Mouse (Mus musculus): Measurements from ENCODE around the gene Nr1d2.
A peak's percentile ranks its signal among the peaks of the same experiment; 100 is the strongest.
"Not testable (repeated sequence)": the region's sequence is repeated elsewhere in the genome, so short reads cannot be mapped to it uniquely, and the experiment has no call there.

Nr1d2 gene

DNA sequence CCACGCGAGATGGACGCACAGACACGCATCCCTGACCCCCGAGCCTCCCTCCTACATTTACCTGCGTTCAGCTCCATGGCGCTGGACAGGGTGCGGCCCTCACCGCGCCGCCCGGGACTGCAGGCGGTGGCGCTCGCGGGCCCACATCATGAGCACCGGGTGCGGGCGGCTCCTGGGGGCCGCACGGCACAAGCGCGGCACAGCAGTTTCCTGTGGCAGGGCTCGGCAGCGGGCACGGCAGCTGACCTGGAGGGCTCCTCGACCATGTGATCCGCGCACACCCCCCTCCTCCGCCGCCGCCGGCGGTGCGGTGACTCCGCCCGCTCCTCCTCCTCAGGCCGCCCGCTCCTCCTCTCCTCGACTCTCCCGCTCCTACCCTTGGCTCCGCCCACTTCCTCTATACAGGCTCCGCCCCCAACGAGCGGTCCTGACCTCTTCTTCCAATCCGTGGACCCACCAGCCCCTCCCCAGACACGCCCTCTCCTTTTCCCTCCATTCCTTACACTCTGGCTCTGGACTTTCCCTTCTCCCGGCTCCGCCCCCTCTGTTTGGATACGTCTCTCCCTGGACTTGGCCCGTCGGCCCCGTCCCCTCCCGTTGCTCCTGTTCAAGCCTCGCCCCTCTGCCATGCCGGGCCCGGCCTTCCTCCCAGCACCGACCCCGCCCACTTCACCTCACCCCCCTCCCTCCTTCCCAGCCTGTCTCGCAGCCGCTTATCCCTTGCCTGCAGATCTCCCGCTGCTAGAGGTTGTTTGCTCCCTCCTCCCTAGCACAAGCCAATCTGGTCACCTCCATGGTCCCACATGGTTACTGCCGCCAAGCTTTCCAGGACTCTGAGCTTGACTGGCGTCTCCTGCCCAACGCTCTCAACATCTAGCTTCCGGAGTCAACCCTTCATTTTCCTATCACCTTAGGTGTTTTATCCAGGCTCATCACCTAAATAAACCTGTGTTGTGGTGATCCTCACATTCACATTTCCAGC lies at the start of gene Nr1d2:
Nr1d2 (minus strand) TSS at position 378 of the 982 bp plus-strand sequence.
- DNase-seq (ENCODE audit: low spot score in 2 of 2), result peak; percentile 97 to 98

DNA sequence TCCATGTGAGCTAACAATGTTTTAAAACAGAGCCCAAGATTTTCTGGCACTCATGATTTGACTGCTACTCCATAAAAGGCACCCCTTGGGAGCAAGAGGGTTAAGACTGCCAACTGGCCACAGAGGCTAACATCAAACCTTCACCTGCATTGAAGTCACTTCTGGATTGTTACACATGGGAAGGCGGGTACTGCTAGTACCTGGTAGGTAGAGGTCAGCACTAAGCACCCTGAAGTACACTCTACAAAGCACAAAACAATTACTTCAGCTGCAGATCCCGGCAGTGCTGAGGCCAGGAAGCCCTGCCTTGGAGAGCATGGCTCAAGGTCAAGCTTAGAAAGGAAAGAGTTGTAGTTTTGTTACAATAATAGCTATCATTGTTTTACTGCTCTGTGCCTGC lies 48.5 kb upstream of the Nr1d2 start:
- no peak for DNase-seq (ENCODE audit: low spot score in 2 of 2)

DNA sequence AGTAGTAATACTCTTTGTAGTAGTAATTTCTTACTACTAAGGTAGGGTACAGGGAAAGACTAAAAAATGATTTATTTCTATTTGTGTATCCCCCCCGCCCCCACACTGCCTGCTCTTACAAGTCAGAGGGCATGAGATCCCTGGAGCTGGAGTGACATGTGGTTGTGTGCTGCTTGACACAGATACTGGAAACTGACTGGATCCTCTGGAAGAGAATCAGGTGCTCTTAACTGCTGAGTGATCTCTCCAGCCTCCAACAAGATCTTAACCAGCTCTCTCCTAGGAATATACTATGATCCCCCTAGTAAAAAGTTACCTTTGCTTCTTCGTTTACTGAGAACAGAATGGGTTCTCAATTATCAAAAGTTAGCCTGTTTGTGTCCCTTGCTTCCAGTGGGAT lies 47.5 kb upstream of the Nr1d2 start:
- no peak for DNase-seq (ENCODE audit: low spot score in 2 of 2)

DNA sequence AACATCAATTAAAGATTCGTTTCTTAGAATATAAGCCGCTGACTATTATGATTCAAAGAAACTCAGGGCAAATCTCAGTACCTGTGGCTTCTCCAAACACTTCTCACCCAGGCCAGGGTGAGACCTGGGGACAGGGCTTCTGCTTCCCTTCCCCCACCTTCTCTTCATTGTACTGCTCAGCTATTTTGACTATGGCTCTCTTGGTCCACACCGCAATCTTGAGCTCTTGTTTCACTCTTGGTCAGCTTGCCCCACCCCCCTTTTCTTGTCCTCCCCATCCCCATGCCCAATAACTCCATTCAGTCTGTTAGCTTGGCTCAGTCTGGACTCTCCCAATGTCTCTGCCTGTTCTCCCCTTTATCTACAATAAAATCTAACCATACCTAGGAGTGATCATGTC lies 46.5 kb upstream of the Nr1d2 start:
- no peak for DNase-seq (ENCODE audit: low spot score in 2 of 2)

DNA sequence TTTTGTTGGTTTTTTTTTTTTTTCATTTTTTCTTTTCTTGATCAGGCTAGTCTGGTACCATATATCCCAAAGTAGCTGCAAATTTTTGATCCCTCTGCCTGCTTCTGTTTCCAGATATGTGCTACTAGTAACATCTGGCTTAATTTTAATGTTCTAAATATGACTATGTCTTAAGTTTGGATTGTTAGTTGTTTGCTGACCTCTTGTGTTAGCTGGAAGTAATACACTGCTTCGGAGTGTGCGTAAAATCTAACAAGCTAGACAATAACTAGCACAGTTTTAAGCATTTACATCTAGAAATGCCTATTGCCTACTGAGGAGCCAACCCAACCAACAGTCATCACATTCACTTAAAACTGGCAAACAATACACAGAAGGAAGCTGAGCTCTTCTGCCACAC lies 45.7 kb upstream of the Nr1d2 start:
- DNase-seq (ENCODE audit: low spot score in 2 of 2), result no peak

DNA sequence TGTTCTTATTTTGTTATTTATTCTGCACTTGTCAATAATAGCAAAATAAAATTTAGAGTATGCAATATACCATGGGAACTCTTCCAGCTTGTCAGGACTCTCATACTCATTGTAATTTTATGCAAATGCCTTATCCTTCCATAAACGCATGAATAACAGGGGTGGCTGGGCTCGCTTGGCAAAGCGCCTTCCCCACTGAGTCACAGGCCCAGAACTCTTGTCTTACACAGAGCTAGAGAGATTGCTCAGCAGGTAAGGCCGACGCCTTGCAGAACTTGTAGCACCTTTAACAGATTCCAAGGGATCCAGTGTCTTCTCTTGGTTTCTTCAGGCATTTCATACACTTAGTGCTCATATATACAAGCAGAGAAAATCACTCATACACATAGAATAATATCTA lies 41.4 kb upstream of the Nr1d2 start:
- no peak for DNase-seq (ENCODE audit: low spot score in 2 of 2)

DNA sequence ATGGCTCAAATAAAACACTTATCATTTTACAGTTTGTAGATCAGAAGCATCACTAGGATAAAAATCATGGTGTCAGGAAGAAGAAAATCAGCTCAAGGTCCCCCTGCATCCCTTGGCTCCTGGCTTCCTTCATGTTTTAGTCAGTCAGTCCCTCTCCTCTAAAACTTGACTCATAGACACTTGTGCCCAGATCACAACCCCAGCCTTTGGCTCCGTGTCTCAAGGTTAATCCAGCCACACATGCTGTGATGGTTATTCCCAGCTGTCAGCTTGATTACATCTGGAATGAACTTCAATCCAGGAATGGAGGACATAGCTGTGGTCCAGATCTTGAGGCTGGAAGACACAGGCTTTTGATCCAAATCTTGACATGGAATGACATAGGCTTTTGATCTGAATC lies 35.6 kb upstream of the Nr1d2 start:
- DNase-seq (ENCODE audit: low spot score in 2 of 2), result no peak

DNA sequence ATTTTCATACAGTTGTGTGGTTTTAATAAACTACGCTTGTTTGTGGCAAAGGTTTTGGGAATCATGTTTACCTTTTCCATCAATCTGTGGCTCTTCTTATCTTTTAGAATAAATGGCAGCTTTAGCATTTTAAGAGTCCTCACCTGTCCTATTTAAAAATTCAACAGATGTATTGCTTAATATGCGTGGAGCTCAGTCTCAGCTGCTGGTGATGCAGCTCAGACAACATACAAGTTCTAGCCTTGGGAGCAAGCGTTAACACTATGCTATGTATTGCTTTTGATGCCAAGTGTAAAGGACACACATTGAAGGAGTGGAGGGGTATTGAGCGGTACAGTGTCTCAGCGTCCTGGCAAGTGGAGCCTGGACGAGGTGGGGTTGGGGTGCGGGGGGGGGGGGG lies 32.7 kb upstream of the Nr1d2 start:
- no peak for DNase-seq (ENCODE audit: low spot score in 2 of 2)

DNA sequence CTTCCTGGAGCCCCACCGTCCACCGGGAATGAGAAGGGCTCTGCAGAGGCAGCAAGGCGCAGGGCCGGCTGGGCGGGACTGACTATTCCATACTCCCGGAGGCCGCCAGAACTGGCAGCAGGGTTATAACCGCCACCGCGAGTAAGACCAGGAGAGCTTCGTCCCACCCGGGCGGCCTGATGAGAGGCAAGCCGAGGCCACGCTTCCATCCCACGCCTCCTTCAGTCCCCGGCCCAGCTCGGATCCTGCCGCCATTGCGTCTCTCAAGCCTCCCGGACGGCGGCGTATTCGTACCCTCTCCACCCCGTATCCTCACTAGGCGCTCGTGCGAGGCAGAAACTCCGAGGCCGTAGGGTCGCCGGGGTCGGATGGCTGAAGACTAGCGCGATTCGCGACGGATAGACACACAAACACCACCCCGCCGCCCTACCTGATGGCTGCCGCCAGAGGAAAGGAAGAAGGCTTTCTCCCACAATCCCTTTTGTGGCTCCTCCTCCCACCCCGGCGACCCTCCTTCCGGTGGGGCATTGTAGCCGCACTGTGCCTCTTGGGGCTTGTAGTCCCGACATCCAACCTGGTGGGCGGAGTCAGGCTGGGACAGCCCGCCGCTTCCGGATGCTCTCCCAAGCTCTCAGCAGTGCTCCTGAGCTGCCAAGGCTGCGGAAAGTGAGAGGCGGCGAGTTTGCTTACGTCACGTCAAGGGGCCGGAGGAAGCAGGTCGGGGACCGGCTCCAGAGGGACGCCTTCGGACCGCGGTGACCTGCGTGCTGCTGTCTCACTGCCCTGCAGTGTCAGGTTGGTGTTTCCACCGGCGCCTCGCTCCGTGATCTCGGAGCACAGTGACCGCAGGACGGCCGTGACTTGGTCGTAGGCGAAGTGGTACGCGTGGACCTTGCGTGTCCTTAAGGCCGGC lies 31.9 kb upstream of the Nr1d2 start, which contains the start of the genes Nkiras1 and Rpl15:
Nkiras1 (plus strand) TSS at position 608 of the 913 bp plus-strand sequence.
Rpl15 (minus strand) TSS at position 863 of the 913 bp plus-strand sequence.
- peak; percentile 98 to 99 for DNase-seq (ENCODE audit: low spot score in 2 of 2)

DNA sequence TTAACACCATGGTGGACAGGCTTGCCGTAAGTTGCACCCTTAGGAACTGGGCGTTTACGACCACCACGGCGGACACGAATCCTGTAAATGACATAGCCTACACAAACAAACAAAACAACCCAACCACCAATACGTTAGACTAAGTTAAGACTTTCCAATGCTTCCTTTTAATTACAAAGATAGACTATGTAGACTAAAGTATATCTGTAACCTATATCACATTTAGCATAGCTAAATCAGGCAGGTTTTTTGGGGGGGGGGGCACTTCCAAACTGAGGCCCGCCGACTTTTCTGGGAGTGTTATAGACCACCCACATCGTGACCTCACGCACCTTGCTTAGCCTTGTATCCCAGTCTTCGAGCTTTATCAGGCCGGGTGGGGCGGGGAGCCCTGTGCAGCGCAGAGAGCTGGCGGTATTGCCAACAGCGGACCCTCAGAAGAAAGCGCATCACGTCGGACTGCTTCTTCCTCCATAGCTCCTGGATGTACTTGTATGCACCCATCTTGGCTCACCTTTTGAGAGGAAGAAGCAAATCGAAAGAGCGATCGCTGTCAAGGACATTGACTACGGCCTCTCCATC lies 31.1 kb upstream of the Nr1d2 start:
- DNase-seq (ENCODE audit: low spot score in 2 of 2), result not testable (repeated sequence)

DNA sequence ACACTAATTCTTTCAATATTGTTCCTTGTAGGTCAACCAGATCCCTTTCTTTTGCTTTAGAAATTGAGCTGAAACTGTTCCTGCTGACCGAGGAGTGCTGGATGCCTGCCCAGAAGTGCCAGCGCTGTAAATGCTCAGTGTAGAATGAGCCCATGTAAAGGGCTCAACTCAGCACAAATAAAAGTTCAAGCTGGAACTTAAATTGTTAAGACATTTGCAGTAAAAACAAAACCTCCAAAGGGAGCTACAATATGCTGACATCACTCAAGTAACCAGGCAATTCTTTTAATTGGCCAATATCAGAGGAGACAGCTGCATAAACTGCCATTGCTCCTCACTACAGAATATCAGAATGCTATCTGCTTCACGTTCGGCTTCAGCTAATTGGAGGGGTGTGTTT lies 24.5 kb upstream of the Nr1d2 start:
- DNase-seq (ENCODE audit: low spot score in 2 of 2), result no peak

DNA sequence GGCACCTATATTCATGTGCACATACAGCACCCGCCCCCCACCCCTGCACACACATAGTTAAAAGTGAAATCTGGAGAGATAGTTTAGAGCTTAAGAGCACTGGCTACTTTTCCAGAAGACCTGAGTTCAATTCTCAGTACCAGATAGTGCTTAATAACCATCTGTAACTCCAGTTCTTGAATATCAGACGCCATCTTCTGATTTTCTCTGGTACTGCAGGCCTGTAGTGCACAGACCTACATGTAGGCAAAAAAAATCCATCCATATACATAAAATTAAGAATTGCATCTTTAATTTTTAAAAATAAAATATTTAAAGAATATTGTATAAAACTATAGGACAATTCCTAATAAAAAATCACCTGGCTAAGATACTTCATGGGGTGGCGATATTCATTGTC lies 22.3 kb upstream of the Nr1d2 start:
- no peak for DNase-seq (ENCODE audit: low spot score in 2 of 2)

DNA sequence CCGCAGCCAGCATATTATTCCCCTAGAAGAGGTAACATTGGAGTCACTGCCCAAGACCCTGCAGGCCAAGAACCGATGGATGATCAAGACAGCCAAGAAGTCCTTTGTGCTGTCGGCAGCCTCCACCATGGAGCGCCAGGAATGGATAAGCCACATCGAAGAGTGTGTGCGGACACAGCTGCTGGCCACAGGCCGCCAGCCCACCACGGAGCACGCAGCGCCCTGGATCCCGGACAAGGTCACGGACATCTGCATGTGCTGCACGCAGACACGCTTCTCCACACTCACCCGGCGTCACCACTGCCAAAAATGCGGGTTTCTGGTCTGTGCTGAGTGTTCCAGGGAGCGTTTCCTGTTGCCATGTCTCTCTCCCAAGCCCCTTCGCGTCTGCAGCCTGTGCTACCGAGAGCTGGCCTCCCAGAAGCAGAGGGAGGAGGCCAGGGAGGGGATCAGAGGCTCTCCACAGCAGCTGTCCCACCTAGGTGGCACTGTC lies 3.8 kb upstream of the Nr1d2 start:
- DNase-seq (ENCODE audit: low spot score in 2 of 2), result no peak

DNA sequence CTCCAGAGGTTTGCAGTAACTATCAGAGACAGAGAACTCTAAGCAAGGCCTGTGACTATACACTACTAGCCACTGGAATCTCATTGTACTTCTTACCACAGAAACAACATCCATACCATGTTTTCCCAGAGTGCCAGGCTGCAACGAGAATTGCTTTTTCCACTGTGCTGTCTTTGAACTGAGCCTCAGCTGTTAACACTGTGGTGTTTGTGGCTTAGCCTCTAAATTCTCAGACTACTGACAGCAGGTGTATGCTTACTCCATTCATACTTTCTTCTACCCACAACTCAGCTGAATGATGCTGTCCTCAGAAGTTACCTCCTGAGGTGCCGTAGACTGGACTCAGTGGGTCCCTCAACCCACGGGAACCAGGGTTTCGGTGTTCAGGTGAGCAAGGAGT lies 2.9 kb upstream of the Nr1d2 start:
- DNase-seq (ENCODE audit: low spot score in 2 of 2), result no peak

DNA sequence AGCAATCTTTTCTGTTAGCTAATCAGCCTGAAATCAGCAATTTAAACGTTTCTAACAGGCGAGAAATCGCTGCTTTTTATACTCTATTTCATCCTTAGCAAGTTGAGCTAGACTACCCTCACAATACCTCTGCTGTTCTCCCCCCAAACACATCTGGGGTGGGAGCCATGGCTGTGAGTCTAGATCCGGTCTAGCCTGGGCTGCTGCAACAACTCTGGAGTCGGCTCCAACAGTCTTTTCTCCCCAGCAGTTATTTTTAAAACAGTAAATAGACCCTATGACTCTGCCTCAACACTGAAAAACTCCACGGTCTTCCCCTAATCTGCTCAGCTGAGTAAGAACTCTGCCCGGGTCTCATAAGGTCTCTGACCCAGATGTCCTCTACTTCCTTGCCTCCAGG lies 1.2 kb upstream of the Nr1d2 start:
- DNase-seq (ENCODE audit: low spot score in 2 of 2), result no peak

DNA sequence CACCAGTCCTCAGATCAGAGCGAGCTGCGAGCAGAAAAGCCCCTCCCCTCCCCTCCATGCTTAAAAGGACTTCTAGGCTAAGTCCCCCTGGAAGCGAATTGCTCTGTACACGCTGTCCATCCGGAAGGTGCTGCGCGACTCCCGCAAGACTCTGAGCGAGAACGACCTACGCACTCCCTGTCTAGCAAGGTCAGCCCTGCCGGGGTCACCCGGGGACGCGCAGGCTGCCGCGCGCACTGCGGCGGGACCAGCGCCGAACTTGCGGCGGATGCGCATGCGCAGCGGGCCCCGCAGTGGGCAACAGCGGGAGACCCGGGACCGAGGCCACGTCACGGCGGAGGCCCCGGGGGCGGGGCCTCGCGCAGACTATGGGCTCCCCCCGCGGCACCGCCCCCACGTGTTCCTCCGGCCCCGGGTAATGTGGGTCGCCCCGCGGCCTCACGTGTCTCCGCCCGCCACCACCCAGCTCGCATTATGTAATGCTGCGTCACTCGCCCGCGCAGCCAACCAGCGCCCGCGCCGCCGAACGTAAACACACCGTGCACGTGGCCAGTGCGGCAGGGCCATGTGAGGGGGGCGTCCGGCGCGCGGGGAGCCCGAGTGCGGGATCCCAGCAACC lies 687 bp downstream of the Nr1d2 start:
- peak; percentile 97 to 98 for DNase-seq (ENCODE audit: low spot score in 2 of 2)

DNA sequence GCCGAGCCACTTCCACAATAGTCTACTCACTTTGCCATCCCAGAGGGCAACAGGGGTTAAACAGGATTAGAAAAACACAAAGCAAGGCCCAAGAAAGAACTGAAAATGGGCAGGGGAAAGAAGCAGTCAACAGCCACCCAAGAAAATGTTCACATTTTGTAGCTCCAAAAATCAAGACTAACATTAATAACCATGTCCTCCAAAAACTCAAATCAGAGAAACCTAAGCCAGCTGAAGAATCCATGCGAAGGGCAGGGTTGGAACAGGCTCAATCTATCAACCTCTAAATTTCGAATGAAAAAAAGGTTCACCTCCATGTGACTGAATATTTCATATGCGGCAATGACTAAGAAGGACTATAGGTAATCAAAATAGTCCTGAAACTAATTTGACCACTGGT lies 1.5 kb downstream of the Nr1d2 start:
- DNase-seq (ENCODE audit: low spot score in 2 of 2), result no peak

DNA sequence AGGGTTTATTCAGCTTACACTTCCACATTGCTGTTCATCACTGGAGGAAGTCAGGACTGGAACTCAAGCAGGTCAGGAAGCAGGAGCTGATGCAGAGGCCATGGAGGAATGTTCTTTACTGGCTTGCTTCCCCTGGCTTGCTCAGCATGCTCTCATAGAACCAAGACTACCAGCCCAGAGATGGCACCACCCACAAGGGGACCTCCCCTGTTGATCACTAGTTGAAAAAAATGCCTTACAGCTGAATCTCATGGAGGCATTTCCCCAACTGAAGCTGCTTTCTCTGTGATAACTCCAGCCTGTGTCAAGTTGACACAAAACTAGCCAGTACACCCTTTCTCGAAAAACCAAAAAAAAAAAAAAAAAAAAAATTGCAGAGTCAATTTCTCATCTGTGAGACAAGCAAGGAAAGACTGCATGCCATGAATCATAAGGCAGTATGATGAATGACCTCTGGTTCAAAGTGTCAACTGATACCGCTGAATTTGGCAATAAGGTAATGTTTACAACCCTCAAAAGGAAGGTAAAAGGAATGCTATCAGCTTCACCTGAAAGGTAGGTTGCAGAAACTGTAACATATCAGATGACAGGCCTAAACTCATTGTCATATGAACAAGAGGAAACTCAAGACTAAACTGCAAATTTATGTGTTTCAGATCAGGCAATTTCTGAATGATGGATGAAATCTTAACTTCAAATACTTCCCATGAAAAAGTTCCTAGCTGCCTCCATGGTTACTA lies 2.3 kb downstream of the Nr1d2 start:
- DNase-seq (ENCODE audit: low spot score in 2 of 2), result not testable (repeated sequence)

DNA sequence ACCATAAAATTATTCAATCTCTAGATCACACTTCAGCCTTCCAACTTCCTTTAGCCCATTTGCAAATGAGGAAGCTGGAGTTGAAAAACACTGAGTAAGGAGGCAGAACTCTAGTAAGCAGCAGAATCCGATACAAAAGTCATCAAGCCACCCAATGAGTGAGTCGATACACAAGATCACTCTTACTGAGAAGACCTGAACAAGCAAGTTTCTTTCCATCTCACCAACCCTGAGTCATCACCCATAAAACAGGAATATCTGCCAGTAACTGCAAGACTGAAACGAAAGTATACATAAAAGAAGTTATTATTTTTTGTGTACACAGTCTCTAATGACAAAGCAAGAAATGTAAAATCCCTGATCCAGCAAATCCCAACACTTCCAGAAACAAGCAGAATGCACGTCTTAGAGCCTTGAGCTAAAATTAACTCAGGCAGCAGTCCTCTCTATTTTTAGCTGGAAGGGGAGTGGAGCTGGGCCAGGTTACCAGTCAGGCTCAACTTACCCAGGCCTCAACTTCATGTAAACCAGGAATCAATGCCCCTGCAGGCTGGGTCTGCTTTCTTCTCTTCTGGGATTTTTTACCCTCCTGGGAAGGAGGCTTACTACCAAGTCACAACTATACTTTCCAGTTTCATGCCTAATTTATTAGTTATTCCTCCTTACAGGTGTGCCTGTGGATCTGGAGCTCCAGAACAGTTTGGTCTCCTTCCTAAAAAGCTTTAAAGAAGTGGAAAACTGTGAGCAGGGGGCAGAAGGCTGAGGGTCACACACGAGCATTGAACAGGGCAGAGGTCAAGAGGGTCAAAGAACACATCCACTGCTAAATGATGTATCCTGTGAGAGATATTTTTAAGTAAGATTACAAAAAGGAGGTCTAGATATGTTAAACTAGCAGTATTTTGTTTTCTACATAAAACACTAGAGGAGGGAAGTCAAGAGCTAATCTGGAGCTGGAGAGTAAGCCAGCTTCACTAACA lies 4.7 kb downstream of the Nr1d2 start:
- no peak for DNase-seq (ENCODE audit: low spot score in 2 of 2)

Data from frontal cortex, postnatal 14 days (tissue).